Mouse (Mus musculus) brain, embryonic 14.5 days (tissue): ENCODE measurements around the gene Clec2h.

Experiments
- CTCF ChIP-seq: fragments of 200-500 bp; IDR thresholded peaks from 2 replicates; pipeline ENCODE4 v1.5.1; 2012; ENCODE audit warnings: inconsistent platforms, mild to moderate bottlenecking, moderate library complexity, borderline replicate concordance; ENCODE audit not compliant: insufficient read depth, insufficient read length; ENCODE audit errors: extremely low read depth
- POLR2A ChIP-seq: fragments of 200-500 bp; IDR thresholded peaks from 2 replicates; pipeline ENCODE4 v1.6.1; 2012; ENCODE audit warnings: mild to moderate bottlenecking, inconsistent platforms, borderline replicate concordance; ENCODE audit not compliant: poor library complexity, insufficient read depth, insufficient read length, severe bottlenecking; ENCODE audit errors: extremely low read depth

DNA sequence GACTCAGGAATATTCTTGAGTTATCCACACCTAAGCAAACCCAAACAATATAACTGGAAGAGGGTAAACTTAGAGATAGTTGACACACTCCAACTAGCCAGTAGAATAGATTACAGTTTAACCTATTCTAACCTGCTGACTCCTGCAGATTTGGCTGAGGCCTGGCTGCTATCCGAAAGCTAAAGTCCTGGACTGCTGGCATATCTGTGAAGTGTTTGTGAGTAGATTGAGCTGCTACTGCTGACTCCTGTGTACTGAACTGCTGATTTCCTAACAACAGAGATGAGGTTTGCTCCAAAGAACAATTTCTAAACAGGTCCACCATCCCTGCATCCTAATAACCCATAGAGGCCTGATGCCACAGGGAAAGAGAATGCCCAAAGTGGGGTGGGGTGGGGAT, 12.0 kb upstream of the Clec2h start:
- TF ChIP-seq CTCF (no peak), POLR2A (no peak)
